Comparison of ENCODE assay signal across 21 mouse cellular contexts in genomic region chr2:165818570-165818969, GRCm38 (mm10).
A peak's percentile ranks its signal among the peaks of the same experiment; 100 is the strongest.
DNase-seq lines count a peak whose midpoint lies in the region; ATAC-seq and TF ChIP-seq lines count a peak whose summit lies in the region.
"Had no signal": no experiment of that assay in that cellular context is flagged by ENCODE, and none has a peak within 500 bp of the region (broad histone marks: within the 10 kb centered on the region; RNA-seq: fewer than 3 reads in every experiment).

No protein-coding gene starts in this region.

- H3K4me2 ChIP-seq in heart, embryonic 14.5 days (ENCODE audit: low read length) = no peak overlapping the region
- H3K4me2 ChIP-seq in heart, embryonic 11.5 days = no peak overlapping the region
- H3K4me2 ChIP-seq in forebrain, embryonic 12.5 days = no peak overlapping the region
- H3K4me2 ChIP-seq: embryonic facial prominence, embryonic 13.5 days; forebrain, embryonic 13.5 days; hindbrain, embryonic 13.5 days had no signal

- H3K27ac ChIP-seq in heart, embryonic 14.5 days (replicated peaks in 1 of 2; ENCODE audit: control insufficient read depth in 1 of 2, insufficient read depth in 1 of 2, low read depth in 2 of 2, low read length in 2 of 2) = peak overlapping the region in 1 of 2 experiments; percentile 90; a peak in 2 of 4 replicates
- H3K27ac ChIP-seq in heart, embryonic 11.5 days (ENCODE audit: low read depth, low read length) = no peak overlapping the region
- peak overlapping the region; percentile 90 for H3K27ac ChIP-seq in layer of hippocampus, adult 2 months
- H3K27ac ChIP-seq in forebrain, embryonic 12.5 days = no peak overlapping the region
- H3K27ac ChIP-seq: embryonic facial prominence, embryonic 13.5 days; forebrain, embryonic 13.5 days; hindbrain, embryonic 13.5 days; hindbrain, postnatal 0 days had no signal

- H3K36me3 ChIP-seq in heart, embryonic 14.5 days (ENCODE audit: control insufficient read depth, insufficient read depth, low read length) = peaks cover 89% of the 10 kb centered on the region
- peaks cover 11% of the 10 kb centered on the region for H3K36me3 ChIP-seq in heart, embryonic 11.5 days (ENCODE audit: control insufficient read depth, insufficient read depth, low read length)
- peaks cover 87% of the 10 kb centered on the region for H3K36me3 ChIP-seq in forebrain, embryonic 12.5 days (replicated peaks)

- ATAC-seq in heart, embryonic 14.5 days (ENCODE audit: insufficient number of reproducible peaks, insufficient read depth, low FRiP score, low read depth) = no peak
- ATAC-seq in heart, embryonic 11.5 days (replicated peaks; ENCODE audit: insufficient number of reproducible peaks, low FRiP score, low TSS enrichment) = no peak
- no peak for ATAC-seq in forebrain, embryonic 12.5 days (ENCODE audit: low FRiP score)
- ATAC-seq: Patski had no signal

- H3K4me3 ChIP-seq in heart, embryonic 14.5 days (ENCODE audit: control insufficient read depth in 1 of 2, insufficient read depth in 1 of 2, low read depth in 1 of 2, low read length in 2 of 2) = no peak overlapping the region
- no peak overlapping the region for H3K4me3 ChIP-seq in heart, embryonic 11.5 days (ENCODE audit: low read depth, low read length)
- no peak overlapping the region for H3K4me3 ChIP-seq in layer of hippocampus, adult 2 months
- no peak overlapping the region for H3K4me3 ChIP-seq in forebrain, embryonic 12.5 days (replicated peaks)
- H3K4me3 ChIP-seq: embryonic facial prominence, embryonic 13.5 days; forebrain, embryonic 13.5 days; hindbrain, embryonic 13.5 days had no signal

- H3K9ac ChIP-seq in heart, embryonic 14.5 days (ENCODE audit: low read length) = peak overlapping the region; percentile 30
- H3K9ac ChIP-seq in heart, embryonic 11.5 days (ENCODE audit: low read depth, low read length) = no peak overlapping the region
- no peak overlapping the region for H3K9ac ChIP-seq in forebrain, embryonic 12.5 days
- H3K9ac ChIP-seq: embryonic facial prominence, embryonic 13.5 days; forebrain, embryonic 13.5 days; forebrain, postnatal 0 days had no signal

- TF ChIP-seq CTCF in layer of hippocampus, adult 2 months (conservative IDR thresholded peaks at IDR 0.05) = no peak

- WGBS in heart, embryonic 14.5 days = 75% methylated on average over 6 of the region's 6 CpGs
- 91% methylated on average over 6 of the region's 6 CpGs for WGBS in heart, embryonic 11.5 days (ENCODE audit: insufficient replicate concordance)
- 94% methylated on average over 6 of the region's 6 CpGs for WGBS in forebrain, embryonic 12.5 days

- no peaks in the 10 kb centered on the region for H3K9me3 ChIP-seq in heart, embryonic 14.5 days (ENCODE audit: control insufficient read depth, low read length)
- H3K9me3 ChIP-seq in heart, embryonic 11.5 days (replicated peaks; ENCODE audit: control insufficient read depth, low read length) = no peaks in the 10 kb centered on the region
- H3K9me3 ChIP-seq in forebrain, embryonic 12.5 days = no peaks in the 10 kb centered on the region
- H3K9me3 ChIP-seq: embryonic facial prominence, embryonic 13.5 days; forebrain, embryonic 13.5 days; hindbrain, embryonic 13.5 days had no signal

- peaks cover 31 to 40% of the 10 kb centered on the region in 2 experiments for H3K4me1 ChIP-seq in heart, embryonic 14.5 days (ENCODE audit: control insufficient read depth in 2 of 2, insufficient read depth in 2 of 2, low read length in 2 of 2)
- H3K4me1 ChIP-seq in heart, embryonic 11.5 days (ENCODE audit: control insufficient read depth, insufficient read depth, low read length) = peaks cover 22% of the 10 kb centered on the region
- peaks cover 7% of the 10 kb centered on the region for H3K4me1 ChIP-seq in forebrain, embryonic 12.5 days
- H3K4me1 ChIP-seq: embryonic facial prominence, embryonic 13.5 days had no signal

- peak; percentile 91 for DNase-seq in heart, adult 11 months
- no peak for DNase-seq in heart, adult 9 months (ENCODE audit: low spot score in 2 of 2)
- DNase-seq in layer of hippocampus, adult 2 months (ENCODE audit: low spot score in 2 of 2) = no peak
- no peak for DNase-seq in layer of hippocampus, postnatal 36 days
- DNase-seq: adrenal gland, adult 8-10 months; adrenal gland, postnatal 36 days; cerebellum, adult 2 months; cerebellum, postnatal 14 days; embryo, embryonic 11 days; forebrain, postnatal 0 days; gastrocnemius, postnatal 14 days; kidney, adult 11 months; kidney, adult 9 months had no signal

- H3K27me3 ChIP-seq in heart, embryonic 14.5 days (ENCODE audit: control insufficient read depth, insufficient read depth, low read length) = no peaks in the 10 kb centered on the region
- H3K27me3 ChIP-seq in heart, embryonic 11.5 days (ENCODE audit: control insufficient read depth, insufficient read depth, low read length) = no peaks in the 10 kb centered on the region
- no peaks in the 10 kb centered on the region for H3K27me3 ChIP-seq in forebrain, embryonic 12.5 days
- H3K27me3 ChIP-seq: embryonic facial prominence, embryonic 13.5 days; forebrain, embryonic 13.5 days; hindbrain, embryonic 13.5 days; Patski had no signal
